Mouse (Mus musculus): ENCODE measurements around the gene Fkbp15. TPM values are rescaled to one million over a fixed set of nuclear protein-coding genes. Genes with fewer than 3 reads are reported as not detected.

Fkbp15 gene
- total and polyA plus RNA-seq, 3 experiments = 14.7 to 19.6 (median 16.6) TPM

DNA sequence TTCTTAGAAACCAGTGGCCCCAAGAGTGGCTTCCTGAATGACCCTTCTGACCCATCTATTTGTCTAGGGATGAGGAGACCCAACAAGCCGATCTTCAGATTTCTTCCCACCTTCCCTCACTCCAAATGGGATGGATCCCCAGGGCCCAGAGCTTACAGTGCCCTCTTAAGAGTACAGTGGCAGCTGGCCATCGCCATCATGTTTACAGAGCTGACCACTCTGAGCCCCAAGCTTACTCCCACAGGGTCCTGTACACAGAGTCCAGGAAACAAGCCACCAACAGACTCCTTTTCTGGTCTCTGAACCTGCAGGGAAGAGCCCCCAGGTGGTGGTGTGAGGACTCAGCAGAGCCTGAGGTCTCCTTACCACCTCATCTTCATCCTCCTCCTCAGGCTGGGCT, 57.6 kb downstream of the Fkbp15 start:
- no peaks in the 10 kb centered on the region for H3K36me3 ChIP-seq (ENCODE audit: control insufficient read depth, insufficient read depth, low read length)
- no peak for DNase-seq
- WGBS = 62% methylated on average over 2 of the region's 2 CpGs

GRCm38 (mm10) chr4:62300001-62300400, 60.3 kb downstream of the Fkbp15 start:
- no peak for DNase-seq
- TF ChIP-seq CTCF (IDR thresholded peaks at IDR 0.05) (no peak), EP300 (IDR thresholded peaks at IDR 0.05; ENCODE audit: insufficient read depth, low read depth, low read length) (no peak), POLR2A (IDR thresholded peaks at IDR 0.05; ENCODE audit: insufficient read depth, low read depth, low read length) (no peak)
- no peaks in the 10 kb centered on the region for H3K79me2 ChIP-seq (replicated peaks; ENCODE audit: control insufficient read depth, insufficient read depth, low read length)
- 86% methylated on average over 2 of the region's 2 CpGs for WGBS
- H3K4me1 ChIP-seq (ENCODE audit: control insufficient read depth, insufficient read depth, low read length) = no peaks in the 10 kb centered on the region; the same call in 1 of the 2 replicates
- H3K36me3 ChIP-seq (ENCODE audit: control insufficient read depth, insufficient read depth, low read length) = peaks cover 1% of the 10 kb centered on the region
- intact Hi-C loops (cut with DNase I) = no loop called here
- H3K9ac ChIP-seq (ENCODE audit: low read depth, low read length) = no peak overlapping the region
- H3K27me3 ChIP-seq (ENCODE audit: control insufficient read depth, insufficient read depth, low read length) = no peaks in the 10 kb centered on the region
- no peak overlapping the region for H3K27ac ChIP-seq
- H3K4me3 ChIP-seq = no peak overlapping the region

More for the DNA sequence above, 57.6 kb downstream of the Fkbp15 start:
- intact Hi-C loops (cut with DNase I) = no loop called here
- H3K4me3 ChIP-seq = no peak overlapping the region
- TF ChIP-seq EP300 (IDR thresholded peaks at IDR 0.05; ENCODE audit: insufficient read depth, low read depth, low read length) (no peak), CTCF (IDR thresholded peaks at IDR 0.05) (no peak), POLR2A (IDR thresholded peaks at IDR 0.05; ENCODE audit: insufficient read depth, low read depth, low read length) (no peak)
- no peaks in the 10 kb centered on the region for H3K4me1 ChIP-seq (ENCODE audit: control insufficient read depth, insufficient read depth, low read length)
- H3K27ac ChIP-seq = no peak overlapping the region
- H3K79me2 ChIP-seq (replicated peaks; ENCODE audit: control insufficient read depth, insufficient read depth, low read length) = no peaks in the 10 kb centered on the region
- no peak overlapping the region for H3K9ac ChIP-seq (ENCODE audit: low read depth, low read length)
- H3K27me3 ChIP-seq (ENCODE audit: control insufficient read depth, insufficient read depth, low read length) = no peaks in the 10 kb centered on the region

DNA sequence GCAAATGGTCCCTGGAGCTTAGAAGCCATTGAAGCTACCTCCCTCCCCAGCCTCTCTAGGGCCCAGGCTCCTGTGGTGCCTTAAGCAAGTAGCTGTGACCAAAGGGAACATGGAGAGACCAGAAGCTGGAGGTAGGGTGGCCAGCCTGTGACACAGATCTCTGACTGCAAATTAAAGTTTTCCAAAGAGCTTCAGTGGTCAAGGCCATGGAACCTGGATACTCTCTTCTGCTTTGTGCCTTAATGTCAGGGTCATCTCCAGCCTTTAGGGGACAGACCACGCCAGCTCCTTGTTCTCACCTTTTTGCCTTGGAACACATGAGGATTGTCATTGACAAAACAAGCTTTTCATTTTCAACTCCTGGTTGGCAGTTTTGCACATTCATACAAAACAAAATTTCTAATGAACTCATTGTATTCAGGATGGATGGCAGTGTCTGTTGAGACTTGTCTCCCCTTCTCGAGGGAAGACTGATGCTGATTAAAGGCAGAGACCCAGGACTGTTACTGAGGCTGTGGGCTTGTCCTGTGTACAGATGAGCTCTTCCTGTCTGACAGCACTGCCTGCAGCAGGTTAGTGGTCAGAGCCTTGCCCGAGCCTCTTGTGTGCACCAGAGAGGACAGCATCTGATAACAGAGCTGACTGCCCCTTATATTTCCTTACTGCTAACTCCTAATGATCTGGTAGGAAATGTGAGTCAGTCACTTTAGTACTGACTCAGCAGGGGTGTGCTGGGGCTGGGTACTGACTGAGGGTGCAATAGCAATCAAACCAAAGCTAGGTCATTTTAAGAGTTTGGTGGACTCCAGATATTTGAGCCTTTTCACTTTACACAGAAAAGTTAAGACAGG, 62.8 kb downstream of the Fkbp15 start:
- H3K36me3 ChIP-seq (ENCODE audit: control insufficient read depth, insufficient read depth, low read length) = peaks cover 3% of the 10 kb centered on the region
- no peaks in the 10 kb centered on the region; the same call in 1 of the 2 replicates for H3K4me1 ChIP-seq (ENCODE audit: control insufficient read depth, insufficient read depth, low read length)
- no peak overlapping the region for H3K4me3 ChIP-seq
- intact Hi-C loops (cut with DNase I) = no loop called here
- no peaks in the 10 kb centered on the region for H3K79me2 ChIP-seq (replicated peaks; ENCODE audit: control insufficient read depth, insufficient read depth, low read length)
- no peak overlapping the region for H3K9ac ChIP-seq (ENCODE audit: low read depth, low read length)
- no peak for DNase-seq
- no peak overlapping the region for H3K27ac ChIP-seq
- no peak for TF ChIP-seq CTCF (IDR thresholded peaks at IDR 0.05)
- TF ChIP-seq POLR2A (IDR thresholded peaks at IDR 0.05; ENCODE audit: insufficient read depth, low read depth, low read length) = no peak
- no peak for TF ChIP-seq EP300 (IDR thresholded peaks at IDR 0.05; ENCODE audit: insufficient read depth, low read depth, low read length)
- WGBS = 70% methylated on average over 3 of the region's 3 CpGs
- H3K27me3 ChIP-seq (ENCODE audit: control insufficient read depth, insufficient read depth, low read length) = no peaks in the 10 kb centered on the region

- no peak overlapping the region for H3K9ac ChIP-seq (ENCODE audit: low read depth, low read length)
- intact Hi-C loops (cut with DNase I) = no loop called here
- DNase-seq = no peak
- H3K36me3 ChIP-seq (ENCODE audit: control insufficient read depth, insufficient read depth, low read length) = peaks cover 3% of the 10 kb centered on the region
- H3K4me3 ChIP-seq = no peak overlapping the region
- H3K27me3 ChIP-seq (ENCODE audit: control insufficient read depth, insufficient read depth, low read length) = no peaks in the 10 kb centered on the region
- H3K27ac ChIP-seq = no peak overlapping the region
- no peak for TF ChIP-seq CTCF (IDR thresholded peaks at IDR 0.05)
- TF ChIP-seq POLR2A (IDR thresholded peaks at IDR 0.05; ENCODE audit: insufficient read depth, low read depth, low read length) = no peak
- no peak for TF ChIP-seq EP300 (IDR thresholded peaks at IDR 0.05; ENCODE audit: insufficient read depth, low read depth, low read length)
- H3K79me2 ChIP-seq (replicated peaks; ENCODE audit: control insufficient read depth, insufficient read depth, low read length) = no peaks in the 10 kb centered on the region
- H3K4me1 ChIP-seq (ENCODE audit: control insufficient read depth, insufficient read depth, low read length) = peaks cover 3% of the 10 kb centered on the region
- WGBS = 96% methylated on average over 1 of the region's 1 CpGs
Observed at GRCm38 (mm10) chr4:62294741-62295140, 65.6 kb downstream of the Fkbp15 start.

- H3K9ac ChIP-seq (ENCODE audit: low read depth, low read length) = no peak overlapping the region
- no peaks in the 10 kb centered on the region for H3K27me3 ChIP-seq (ENCODE audit: control insufficient read depth, insufficient read depth, low read length)
- no peak overlapping the region for H3K27ac ChIP-seq
- no peak overlapping the region for H3K4me3 ChIP-seq
- H3K79me2 ChIP-seq (replicated peaks; ENCODE audit: control insufficient read depth, insufficient read depth, low read length) = no peaks in the 10 kb centered on the region
- intact Hi-C loops (cut with DNase I) = no loop called here
- H3K36me3 ChIP-seq (ENCODE audit: control insufficient read depth, insufficient read depth, low read length) = peaks cover 3% of the 10 kb centered on the region
- TF ChIP-seq POLR2A (IDR thresholded peaks at IDR 0.05; ENCODE audit: insufficient read depth, low read depth, low read length) (no peak), EP300 (IDR thresholded peaks at IDR 0.05; ENCODE audit: insufficient read depth, low read depth, low read length) (no peak), CTCF (IDR thresholded peaks at IDR 0.05) (no peak)
- DNase-seq = peak in 1 of 2 experiments; percentile 1
- WGBS = 78% methylated on average over 10 of the region's 10 CpGs
- peaks cover 13% of the 10 kb centered on the region for H3K4me1 ChIP-seq (ENCODE audit: control insufficient read depth, insufficient read depth, low read length)
Observed at GRCm38 (mm10) chr4:62293219-62293861, 67.0 kb downstream of the Fkbp15 start.
